Mouse (Mus musculus): ENCODE results near the gene Prmt3. TPM values are rescaled to one million over a fixed set of nuclear protein-coding genes. Genes with fewer than 3 reads are reported as not detected.
A peak's percentile ranks its signal among the peaks of the same experiment; 100 is the strongest.

Gene Prmt3
- polyA plus RNA-seq, 1 experiment from 2014 or later: 50.6 TPM

DNA sequence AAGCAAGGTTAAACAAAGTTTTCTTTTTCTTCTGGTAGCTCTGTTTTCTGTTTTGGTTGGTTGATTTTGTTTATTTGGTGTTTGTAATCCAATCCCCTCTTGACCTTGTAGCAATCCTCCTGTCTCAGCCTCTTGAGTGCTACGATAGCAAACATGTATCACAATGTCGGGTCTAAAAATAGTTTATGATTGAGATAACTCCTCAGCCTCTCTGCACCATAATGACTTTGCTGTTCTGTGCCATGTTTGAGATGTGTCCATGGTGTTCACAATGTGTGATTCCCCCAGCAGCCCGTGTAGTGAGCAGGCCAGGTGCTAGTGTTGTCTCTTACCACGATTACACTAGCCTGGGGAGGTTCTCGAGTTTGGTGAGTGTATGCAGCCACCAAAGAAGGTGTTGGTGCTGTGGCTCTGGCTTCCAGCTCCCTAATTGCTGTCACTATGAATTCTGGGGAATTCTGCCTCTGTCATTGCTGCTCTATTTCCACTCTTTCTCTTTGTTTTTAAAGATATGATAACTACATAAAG is 26.6 kb downstream of the Prmt3 start:
- Histone ChIP-seq H3K36me3 (peaks cover 31% of the 10 kb centered on the region), H3K27ac (no peak overlapping the region), H3K4me3 (replicated peaks) (no peak overlapping the region), H3K9ac (replicated peaks) (no peak overlapping the region), H3K9me3 (no peaks in the 10 kb centered on the region), H3K4me2 (replicated peaks) (no peak overlapping the region), H3K27me3 (no peaks in the 10 kb centered on the region), H3K4me1 (replicated peaks) (no peaks in the 10 kb centered on the region)
- 84% methylated on average over 5 of the region's 5 CpGs for WGBS
- ATAC-seq: no peak

DNA sequence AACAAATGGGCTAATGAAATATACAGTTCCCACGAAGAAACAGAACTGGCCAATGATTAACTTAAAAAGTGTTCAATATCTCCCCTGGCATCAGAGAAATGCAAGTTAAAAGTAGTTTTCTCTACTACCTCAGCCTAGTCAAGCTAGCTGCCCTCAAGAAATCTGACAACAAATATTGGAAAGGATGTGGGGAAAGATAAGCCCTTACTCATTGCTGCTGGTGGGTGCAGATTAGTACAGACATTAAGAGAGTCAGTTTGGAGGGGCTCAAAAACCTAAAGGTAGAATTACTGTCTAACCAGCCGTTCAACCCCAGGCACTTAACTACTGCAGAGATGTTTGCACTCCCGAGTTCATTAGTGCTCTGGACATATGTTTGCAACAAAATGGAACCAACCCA is 27.5 kb downstream of the Prmt3 start:
- peaks cover 26% of the 10 kb centered on the region for H3K36me3 ChIP-seq
- H3K9me3 ChIP-seq: no peaks in the 10 kb centered on the region
- H3K27me3 ChIP-seq: no peaks in the 10 kb centered on the region
- no peak for ATAC-seq
- WGBS: 83% methylated on average over 3 of the region's 3 CpGs
- H3K4me2 ChIP-seq (replicated peaks): no peak overlapping the region
- H3K4me1 ChIP-seq (replicated peaks): no peaks in the 10 kb centered on the region
- no peak overlapping the region for H3K27ac ChIP-seq
- no peak overlapping the region for H3K4me3 ChIP-seq (replicated peaks)
- H3K9ac ChIP-seq (replicated peaks): no peak overlapping the region

DNA sequence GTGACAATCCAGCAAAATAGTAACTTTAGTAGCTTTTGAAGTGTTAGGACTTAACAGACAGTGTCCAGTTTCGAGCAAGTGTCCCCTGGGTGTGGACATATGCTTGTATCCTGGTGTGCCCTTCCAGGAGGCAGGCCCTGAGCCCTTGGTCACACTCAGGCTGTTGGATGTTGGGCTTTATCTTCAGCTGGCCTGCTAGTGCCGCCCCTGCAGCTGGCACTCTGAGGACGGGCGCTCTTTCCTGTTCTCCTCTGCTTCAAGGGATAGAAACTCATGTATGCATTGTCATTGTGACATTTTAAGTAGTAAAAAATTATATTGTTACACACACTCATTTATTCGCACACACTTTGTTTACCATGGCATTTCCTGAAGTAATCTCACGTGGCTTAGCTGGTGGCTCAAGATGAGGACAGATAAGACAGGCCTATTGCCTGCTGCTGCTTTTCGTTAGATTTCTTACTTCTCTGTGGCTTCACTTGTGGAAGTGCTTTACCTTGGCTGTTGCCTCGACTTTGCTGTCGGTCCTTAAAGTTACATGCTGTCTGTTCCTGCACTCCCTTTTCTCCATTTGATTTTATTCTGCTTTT is 29.0 kb downstream of the Prmt3 start:
- no peak for ATAC-seq
- Histone ChIP-seq H3K27ac (no peak overlapping the region), H3K36me3 (peaks cover 21% of the 10 kb centered on the region), H3K4me1 (replicated peaks) (no peaks in the 10 kb centered on the region), H3K4me3 (replicated peaks) (no peak overlapping the region), H3K4me2 (replicated peaks) (no peak overlapping the region), H3K9me3 (no peaks in the 10 kb centered on the region), H3K27me3 (no peaks in the 10 kb centered on the region), H3K9ac (replicated peaks) (no peak overlapping the region)
- WGBS: 87% methylated on average over 9 of the region's 9 CpGs

DNA sequence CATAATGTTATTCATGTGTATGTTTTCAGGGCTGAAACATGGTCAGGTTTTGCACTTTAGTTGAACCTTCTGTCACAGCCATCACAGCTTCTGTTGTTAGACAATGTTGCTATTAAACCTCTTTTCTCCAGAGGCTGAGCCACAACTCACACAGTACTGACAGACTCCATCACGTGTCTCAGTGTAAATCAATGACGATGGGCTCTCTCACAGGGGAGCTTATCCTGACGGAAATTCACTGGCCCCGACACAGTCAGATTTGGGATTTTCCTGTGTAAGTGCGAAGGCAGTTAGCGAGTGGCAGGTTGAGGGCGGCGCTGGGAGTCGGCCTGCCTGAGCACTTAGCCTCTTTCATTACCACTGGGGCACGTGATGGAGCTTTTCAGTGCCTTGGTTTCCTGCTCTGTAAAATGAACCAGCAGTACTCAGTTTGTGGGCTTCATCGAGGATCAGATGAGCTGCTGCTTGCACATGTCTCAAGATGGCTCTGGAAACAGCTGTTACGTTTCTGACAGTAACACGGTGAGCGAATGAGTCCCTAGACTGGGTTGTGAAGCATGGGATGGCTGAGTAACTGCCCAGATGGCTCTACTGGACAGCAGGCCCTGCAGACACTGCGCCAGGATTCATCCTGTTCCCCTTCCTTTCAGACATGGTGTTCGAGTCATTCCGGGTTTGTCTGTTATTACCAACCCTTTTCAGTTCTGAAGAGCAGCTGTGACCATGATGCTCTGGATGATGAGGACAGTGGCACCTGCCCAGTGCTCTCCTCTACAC is 29.9 kb downstream of the Prmt3 start:
- Histone ChIP-seq H3K4me2 (replicated peaks) (no peak overlapping the region), H3K9me3 (no peaks in the 10 kb centered on the region), H3K4me1 (replicated peaks) (no peaks in the 10 kb centered on the region), H3K36me3 (peaks cover 15% of the 10 kb centered on the region), H3K9ac (replicated peaks) (no peak overlapping the region), H3K4me3 (replicated peaks) (no peak overlapping the region), H3K27me3 (no peaks in the 10 kb centered on the region), H3K27ac (no peak overlapping the region)
- 0 out of 2 replicates have a peak, but pooled peaks have one; percentile 11 for ATAC-seq
- 81% methylated on average over 17 of the region's 17 CpGs for WGBS

DNA sequence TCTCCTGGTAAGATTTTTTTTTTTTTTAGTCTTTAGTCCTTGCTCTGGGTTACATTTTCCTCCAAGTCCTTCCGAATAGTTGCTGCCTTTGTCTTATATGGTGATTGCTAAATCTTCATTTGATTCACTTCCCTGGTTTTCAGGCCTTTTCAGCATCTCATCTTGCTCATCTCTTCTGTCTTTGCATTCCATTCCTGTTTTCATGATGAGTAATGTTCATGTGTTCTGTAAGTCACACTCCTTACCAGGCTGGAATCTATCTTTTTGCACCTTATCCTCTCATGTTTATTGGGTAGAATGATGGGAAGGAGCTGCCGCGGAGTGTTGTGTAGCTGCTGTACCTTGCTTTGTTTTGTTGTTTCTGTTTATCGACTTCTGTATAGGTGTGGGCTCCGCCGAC is 31.0 kb downstream of the Prmt3 start:
- H3K4me2 ChIP-seq (replicated peaks): no peak overlapping the region
- 93% methylated on average over 6 of the region's 6 CpGs for WGBS
- no peaks in the 10 kb centered on the region for H3K9me3 ChIP-seq

DNA sequence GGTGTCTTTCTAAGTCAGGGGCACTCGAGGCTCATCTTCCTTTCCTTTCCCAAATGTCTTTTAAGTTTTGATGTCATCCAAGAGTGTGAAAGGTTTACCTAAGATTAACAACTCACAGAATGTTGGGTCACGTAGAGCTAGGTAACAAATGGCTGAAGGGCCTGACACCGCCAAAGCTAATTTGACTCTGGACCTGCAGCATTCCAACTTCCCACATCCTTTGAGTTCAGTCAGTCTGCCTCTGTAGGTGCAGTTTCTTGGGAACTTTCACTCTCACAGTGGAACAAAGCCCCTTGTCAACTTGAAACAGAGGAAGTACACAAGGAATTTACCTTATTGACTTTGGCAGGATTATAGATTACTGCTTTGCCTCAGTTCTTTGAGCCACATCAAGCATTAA is 31.4 kb downstream of the Prmt3 start:
- Histone ChIP-seq H3K27me3 (no peaks in the 10 kb centered on the region), H3K4me2 (replicated peaks) (no peak overlapping the region), H3K9me3 (no peaks in the 10 kb centered on the region), H3K4me3 (replicated peaks) (no peak overlapping the region), H3K9ac (replicated peaks) (no peak overlapping the region), H3K4me1 (replicated peaks) (no peaks in the 10 kb centered on the region), H3K27ac (no peak overlapping the region), H3K36me3 (peaks cover 13% of the 10 kb centered on the region)
- WGBS: 59% methylated on average over 3 of the region's 3 CpGs
- ATAC-seq: no peak

More for the DNA sequence above, 31.0 kb downstream of the Prmt3 start:
- H3K27me3 ChIP-seq: no peaks in the 10 kb centered on the region
- H3K4me3 ChIP-seq (replicated peaks): no peak overlapping the region
- H3K4me1 ChIP-seq (replicated peaks): no peaks in the 10 kb centered on the region
- ATAC-seq: no peak
- H3K27ac ChIP-seq: no peak overlapping the region
- peaks cover 12% of the 10 kb centered on the region for H3K36me3 ChIP-seq
- H3K9ac ChIP-seq (replicated peaks): no peak overlapping the region

DNA sequence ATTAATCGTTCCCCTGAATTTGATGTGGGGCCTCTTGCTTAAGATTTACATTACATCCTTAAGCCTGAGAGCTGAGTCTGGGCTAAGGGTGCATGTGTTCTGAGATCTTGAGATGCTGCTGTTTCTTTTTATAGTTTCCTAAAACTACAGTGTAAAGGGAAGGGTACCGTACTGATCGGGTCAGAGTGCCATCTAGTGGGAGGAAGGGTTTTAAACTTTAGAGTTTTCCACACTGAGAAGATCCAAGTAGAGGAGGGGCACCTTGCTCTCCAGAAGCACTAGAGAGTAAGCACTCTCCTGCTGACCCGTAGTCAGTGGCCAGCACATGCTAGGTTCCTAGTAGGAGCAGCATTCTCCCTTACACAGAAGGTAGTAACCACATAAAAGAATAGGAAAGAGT is 33.2 kb downstream of the Prmt3 start:
- Histone ChIP-seq H3K4me2 (replicated peaks) (no peak overlapping the region), H3K9me3 (no peaks in the 10 kb centered on the region), H3K9ac (replicated peaks) (no peak overlapping the region), H3K27me3 (no peaks in the 10 kb centered on the region), H3K4me3 (replicated peaks) (no peak overlapping the region), H3K36me3 (peaks cover 18% of the 10 kb centered on the region), H3K4me1 (replicated peaks) (no peaks in the 10 kb centered on the region), H3K27ac (no peak overlapping the region)
- 61% methylated on average over 4 of the region's 4 CpGs for WGBS
- peak; percentile 27; the same call in 1 of the 2 replicates for ATAC-seq

DNA sequence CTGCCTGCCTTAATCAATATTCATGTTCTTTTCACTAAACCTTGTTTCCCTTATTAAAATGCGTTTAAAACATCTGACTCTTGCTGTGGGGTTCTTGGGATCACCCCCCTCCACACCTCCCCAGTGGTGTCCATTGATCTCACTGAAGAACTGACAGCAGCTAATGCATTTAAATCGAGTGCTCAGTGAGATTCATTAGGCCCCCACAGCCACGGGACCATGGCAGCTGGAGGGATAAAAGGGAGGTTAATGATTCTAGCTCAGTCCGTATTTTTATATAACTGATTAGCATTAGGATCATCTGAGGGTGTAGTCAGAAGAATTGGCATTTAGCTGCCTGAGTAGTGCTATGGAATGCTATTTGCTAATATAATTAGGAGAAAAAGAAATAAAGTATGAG is 41.2 kb downstream of the Prmt3 start:
- Histone ChIP-seq H3K9ac (replicated peaks) (no peak overlapping the region), H3K27ac (peak overlapping the region; percentile 53), H3K4me3 (replicated peaks) (no peak overlapping the region), H3K4me1 (replicated peaks) (peaks cover 14% of the 10 kb centered on the region), H3K36me3 (peaks cover 11% of the 10 kb centered on the region; the same call in 1 of the 2 replicates), H3K27me3 (no peaks in the 10 kb centered on the region), H3K4me2 (replicated peaks) (no peak overlapping the region), H3K9me3 (no peaks in the 10 kb centered on the region)
- ATAC-seq: peak; percentile 86
- WGBS: 7% methylated on average over 4 of the region's 4 CpGs

DNA sequence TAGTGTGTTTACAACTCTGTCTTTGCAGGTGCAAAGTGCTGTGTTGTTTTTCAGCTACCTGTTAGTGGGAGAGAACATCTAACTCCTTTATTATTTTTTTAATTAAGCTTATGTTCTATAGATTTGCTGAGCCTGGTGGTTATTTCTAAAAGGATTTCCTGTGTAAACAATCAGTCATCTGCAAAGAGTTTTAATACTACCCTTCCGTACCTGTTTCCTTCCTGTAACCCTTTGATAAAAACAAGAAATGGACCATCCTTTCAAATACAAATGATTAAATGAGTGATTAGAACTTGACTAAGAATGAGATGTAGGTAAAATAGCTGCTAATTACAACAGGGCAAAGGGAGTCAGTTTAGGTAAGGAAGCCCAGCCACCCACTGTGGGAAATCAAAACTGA is 43.2 kb downstream of the Prmt3 start:
- 84% methylated on average over 1 of the region's 1 CpGs for WGBS
- Histone ChIP-seq H3K4me1 (replicated peaks) (peaks cover 14% of the 10 kb centered on the region), H3K9me3 (no peaks in the 10 kb centered on the region), H3K4me2 (replicated peaks) (no peak overlapping the region), H3K27me3 (no peaks in the 10 kb centered on the region), H3K27ac (no peak overlapping the region), H3K4me3 (replicated peaks) (no peak overlapping the region), H3K9ac (replicated peaks) (no peak overlapping the region), H3K36me3 (peaks cover 5% of the 10 kb centered on the region; the same call in 1 of the 2 replicates)
- ATAC-seq: no peak

DNA sequence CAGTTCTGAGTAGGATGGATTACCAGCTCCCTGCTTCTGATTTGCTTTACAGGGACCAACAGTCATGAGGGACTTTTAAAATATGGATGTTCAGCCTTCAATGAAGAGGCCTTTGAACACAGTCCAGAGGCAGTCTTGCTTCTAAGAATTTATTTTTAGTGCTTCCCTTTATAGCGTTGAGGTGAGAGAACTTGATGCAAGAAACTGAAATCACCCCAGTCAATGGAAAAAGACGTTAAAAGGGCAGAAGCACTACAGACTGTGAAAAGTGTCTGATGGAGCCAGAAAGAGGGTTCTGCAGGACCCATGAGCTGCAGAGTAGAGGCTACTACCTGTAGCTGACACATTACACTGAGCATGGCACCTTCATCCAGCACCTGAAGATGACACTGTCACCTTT is 43.9 kb downstream of the Prmt3 start:
- Histone ChIP-seq H3K4me3 (replicated peaks) (no peak overlapping the region), H3K27ac (no peak overlapping the region), H3K9me3 (no peaks in the 10 kb centered on the region), H3K4me1 (replicated peaks) (peaks cover 14% of the 10 kb centered on the region), H3K9ac (replicated peaks) (no peak overlapping the region), H3K4me2 (replicated peaks) (no peak overlapping the region), H3K27me3 (no peaks in the 10 kb centered on the region), H3K36me3 (peaks cover 11% of the 10 kb centered on the region)
- ATAC-seq: no peak
- WGBS: 90% methylated on average over 2 of the region's 2 CpGs

DNA sequence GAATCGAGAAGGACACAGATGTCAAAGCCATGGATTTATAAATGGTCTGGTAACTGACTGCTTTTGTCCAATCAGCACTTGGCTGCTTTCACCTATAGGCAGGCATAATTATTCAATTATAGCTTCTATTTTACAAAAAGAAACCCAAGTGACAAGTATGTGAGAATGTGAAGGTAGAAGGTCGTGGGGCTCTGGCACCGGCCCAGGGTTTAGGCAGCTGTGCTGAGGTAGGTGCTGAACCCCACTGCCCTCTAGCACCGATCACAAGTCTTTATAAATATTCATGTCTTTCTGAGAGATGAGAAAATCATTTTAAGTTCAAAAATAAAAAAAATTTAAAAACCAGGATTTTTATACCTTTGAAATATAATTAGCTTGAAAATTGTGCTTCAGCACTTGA is 45.4 kb downstream of the Prmt3 start:
- 69% methylated on average over 4 of the region's 4 CpGs for WGBS
- no peak overlapping the region for H3K27ac ChIP-seq
- peaks cover 20% of the 10 kb centered on the region for H3K36me3 ChIP-seq
- no peak overlapping the region for H3K4me2 ChIP-seq (replicated peaks)
- no peaks in the 10 kb centered on the region for H3K27me3 ChIP-seq
- no peak overlapping the region for H3K9ac ChIP-seq (replicated peaks)
- no peak overlapping the region for H3K4me3 ChIP-seq (replicated peaks)
- peaks cover 13% of the 10 kb centered on the region for H3K4me1 ChIP-seq (replicated peaks)
- no peak for ATAC-seq
- no peaks in the 10 kb centered on the region for H3K9me3 ChIP-seq

DNA sequence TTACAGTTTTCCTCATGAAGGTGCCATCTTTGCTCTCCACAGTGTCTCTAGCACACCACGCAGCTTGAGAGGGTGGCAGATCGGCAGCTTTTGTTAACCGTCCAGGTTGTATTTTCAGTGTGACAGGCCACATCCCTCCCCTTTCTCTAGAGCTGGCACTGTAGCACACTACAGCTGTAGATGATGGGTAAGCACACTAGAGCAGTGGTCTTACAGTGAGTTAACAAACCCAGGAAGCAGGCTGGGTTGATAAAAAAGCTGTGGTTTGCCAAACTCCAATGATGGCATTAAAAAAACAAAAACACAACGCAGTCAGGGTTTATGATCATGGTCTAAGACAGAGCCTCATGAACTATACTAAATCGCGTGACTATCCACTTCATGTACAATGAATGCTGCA is 45.9 kb downstream of the Prmt3 start:
- peaks cover 8% of the 10 kb centered on the region for H3K4me1 ChIP-seq (replicated peaks)

More for the DNA sequence above, 45.9 kb downstream of the Prmt3 start:
- H3K4me2 ChIP-seq (replicated peaks): no peak overlapping the region
- H3K27me3 ChIP-seq: no peaks in the 10 kb centered on the region
- H3K9ac ChIP-seq (replicated peaks): no peak overlapping the region
- no peaks in the 10 kb centered on the region for H3K9me3 ChIP-seq
- no peak for ATAC-seq
- no peak overlapping the region for H3K27ac ChIP-seq
- H3K4me3 ChIP-seq (replicated peaks): no peak overlapping the region
- peaks cover 24% of the 10 kb centered on the region for H3K36me3 ChIP-seq
- 87% methylated on average over 6 of the region's 6 CpGs for WGBS
